ENCODE assay signal across 12 mouse cellular contexts in the genomic region with DNA sequence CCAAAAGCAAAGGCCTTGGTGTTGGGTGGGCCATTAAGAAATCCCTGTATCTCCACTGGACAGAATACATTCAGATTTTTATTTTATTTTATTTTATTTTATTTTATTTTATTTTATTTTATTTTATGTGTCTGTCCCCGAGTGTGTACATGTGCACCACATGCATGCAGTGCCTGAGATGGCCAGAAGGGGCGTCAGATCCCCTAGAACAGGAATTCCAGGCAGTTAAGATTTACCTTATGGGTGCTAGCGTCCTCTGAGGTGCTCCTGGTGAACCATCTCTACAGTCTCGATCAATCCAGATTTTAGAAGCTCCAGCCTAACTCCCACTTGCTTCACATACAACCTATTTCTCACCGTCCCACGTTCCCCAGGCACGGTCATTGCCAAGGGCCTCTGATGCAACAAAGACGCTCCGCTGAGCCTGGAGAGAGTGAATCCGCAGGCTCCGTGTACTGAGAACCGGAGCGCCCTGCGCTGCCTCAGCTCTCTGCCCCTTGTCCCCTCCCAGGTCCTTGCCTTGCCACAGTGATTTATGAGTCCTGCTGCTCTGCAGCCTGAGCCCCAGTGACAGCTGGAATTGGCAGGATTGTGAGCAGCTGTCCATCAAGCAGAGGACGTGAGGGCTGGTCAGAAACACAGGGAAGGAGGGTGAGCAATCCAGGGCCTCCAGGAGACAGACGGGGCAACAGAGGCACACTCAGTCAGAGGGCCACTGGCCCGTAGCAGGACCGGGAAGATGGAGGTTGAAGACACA. TPM values are rescaled to one million over a fixed set of nuclear protein-coding genes. Genes with fewer than 3 reads are reported as not detected.
DNase-seq lines count a peak whose midpoint lies in the region; ATAC-seq and TF ChIP-seq lines count a peak whose summit lies in the region.
"Had no signal": no experiment of that assay in that cellular context is flagged by ENCODE, and none has a peak within 500 bp of the region (broad histone marks: within the 10 kb centered on the region; RNA-seq: fewer than 3 reads in every experiment).

No protein-coding gene starts in this region.

- intact Hi-C loops in gastrocnemius, adult 2 months (cut with DNase I): no loop called here

- H3K4me2 ChIP-seq in midbrain, embryonic 12.5 days (replicated peaks): no peak overlapping the region
- H3K4me2 ChIP-seq: liver, embryonic 13.5 days had no signal

- no peak overlapping the region for H3K4me3 ChIP-seq in gastrocnemius, adult 2 months
- H3K4me3 ChIP-seq in hindbrain, embryonic 10.5 days: no peak overlapping the region
- H3K4me3 ChIP-seq in midbrain, embryonic 12.5 days: no peak overlapping the region
- H3K4me3 ChIP-seq: liver, embryonic 13.5 days had no signal

- 72% methylated on average over 18 of the region's 18 CpGs for WGBS in hindbrain, embryonic 10.5 days
- WGBS in midbrain, embryonic 12.5 days: 68% methylated on average over 18 of the region's 18 CpGs

- H3K9ac ChIP-seq in midbrain, embryonic 12.5 days (replicated peaks): no peak overlapping the region
- H3K9ac ChIP-seq: liver, embryonic 13.5 days had no signal

- peaks cover 80% of the 10 kb centered on the region for H3K4me1 ChIP-seq in hindbrain, embryonic 10.5 days (replicated peaks)
- H3K4me1 ChIP-seq in midbrain, embryonic 12.5 days: peaks cover 19% of the 10 kb centered on the region; the same call in 1 of the 2 replicates
- H3K4me1 ChIP-seq: liver, embryonic 13.5 days had no signal

- ATAC-seq in midbrain, embryonic 12.5 days (ENCODE audit: low FRiP score, low read depth): peak; percentile 29; the same call in 1 of the 2 replicates

- no peak overlapping the region for H3K27ac ChIP-seq in gastrocnemius, adult 2 months
- peak overlapping the region; percentile 86 for H3K27ac ChIP-seq in hindbrain, embryonic 10.5 days
- H3K27ac ChIP-seq in midbrain, embryonic 12.5 days (replicated peaks): peak overlapping the region; percentile 27
- H3K27ac ChIP-seq: liver, embryonic 13.5 days had no signal

- no peaks in the 10 kb centered on the region for H3K36me3 ChIP-seq in hindbrain, embryonic 10.5 days
- H3K36me3 ChIP-seq in midbrain, embryonic 12.5 days: no peaks in the 10 kb centered on the region
- H3K36me3 ChIP-seq: liver, embryonic 13.5 days had no signal

- peak; percentile 22; the same call in 1 of the 2 replicates for TF ChIP-seq CTCF in gastrocnemius, adult 2 months (IDR thresholded peaks at IDR 0.05)

- no peaks in the 10 kb centered on the region for H3K9me3 ChIP-seq in hindbrain, embryonic 10.5 days
- no peaks in the 10 kb centered on the region for H3K9me3 ChIP-seq in midbrain, embryonic 12.5 days
- H3K9me3 ChIP-seq: liver, embryonic 13.5 days had no signal

- no peak for DNase-seq in gastrocnemius, adult 2 months
- DNase-seq in gastrocnemius, postnatal 4 days (ENCODE audit: low spot score in 2 of 2): no peak
- DNase-seq in ES-CJ7 (ENCODE audit: low read depth, low spot score): peak; percentile 34
- DNase-seq in hindbrain, embryonic 10.5 days (ENCODE audit: low spot score): peak; percentile 57
- no peak for DNase-seq in urinary bladder, adult 18-20 months (ENCODE audit: low spot score in 2 of 2)
- DNase-seq in lung, postnatal 36 days: no peak
- DNase-seq in thymus, postnatal 0 days (ENCODE audit: low spot score): no peak
- DNase-seq: cerebellum, adult 11 months; kidney, postnatal 14 days; liver, embryonic 13.5 days; thymus, postnatal 25 days had no signal

- H3K27me3 ChIP-seq in hindbrain, embryonic 10.5 days (ENCODE audit: insufficient read depth, poor library complexity, severe bottlenecking): peaks cover 23% of the 10 kb centered on the region
- peaks cover 8% of the 10 kb centered on the region for H3K27me3 ChIP-seq in midbrain, embryonic 12.5 days

RNA-seq across cellular contexts. Expression of a gene that starts 46.9 kb away (rescaled TPM):
- 10 to 100 TPM; 10.3 to 18.0 TPM for total RNA-seq in gastrocnemius, adult 2 months (2021)
- 10 to 100 TPM in 1 of 2 experiments, 1 to 10 TPM in 1; 9.7 to 11.0 TPM for total RNA-seq in gastrocnemius, postnatal 4 days (2021)
- 25.0 and 25.8 TPM in 2 replicates for polyA plus RNA-seq in hindbrain, embryonic 10.5 days (2016; fragmentation: Nextera tagmentation; extraction: Ambion mirVana)
- polyA plus RNA-seq in midbrain, embryonic 12.5 days (2016; fragmentation: Nextera tagmentation; extraction: Ambion mirVana): 20.5 and 21.1 TPM in 2 replicates
- polyA plus RNA-seq in thymus, postnatal 0 days (2015; fragmentation: Nextera tagmentation; extraction: Ambion mirVana): 7.4 and 7.8 TPM in 2 replicates

RNA-seq across cellular contexts. Expression of a gene that starts 50.7 kb away (rescaled TPM):
- total RNA-seq in gastrocnemius, adult 2 months (2021): 10 to 100 TPM; 36.3 to 37.1 TPM
- 10 to 100 TPM; 39.3 to 42.0 TPM for total RNA-seq in gastrocnemius, postnatal 4 days (2021)
- 25.1 and 25.3 TPM in 2 replicates for polyA plus RNA-seq in hindbrain, embryonic 10.5 days (2016; fragmentation: Nextera tagmentation; extraction: Ambion mirVana)
- 33.3 and 35.4 TPM in 2 replicates for polyA plus RNA-seq in midbrain, embryonic 12.5 days (2016; fragmentation: Nextera tagmentation; extraction: Ambion mirVana)
- 18.7 and 23.1 TPM in 2 replicates for polyA plus RNA-seq in thymus, postnatal 0 days (2015; fragmentation: Nextera tagmentation; extraction: Ambion mirVana)

Comparison
In these comparisons a context has a peak if more than half of its experiments do, and no peak if none do; other contexts are left out.
1. DNase-seq: peak in ES-CJ7 (single experiment) and hindbrain, embryonic 10.5 days (single experiment); none in gastrocnemius, adult 2 months (single experiment), gastrocnemius, postnatal 4 days (0 of 2), urinary bladder, adult 18-20 months (0 of 2), lung, postnatal 36 days (single experiment) and thymus, postnatal 0 days (single experiment).